Mouse (Mus musculus) mesoderm, embryonic 11.5 days (tissue): ENCODE measurements around the gene Trp53rka.

Experiments
- DNase-seq: peaks from one replicate; pipeline ENCODE4 v3.0.0-alpha.2; 2012; ENCODE audit warnings: low read depth, low spot score

The Trp53rka gene

GRCm38 (mm10) chr2:165485826-165486225 is 7.3 kb downstream of the Trp53rka start:
- DNase-seq = no peak

- no peak for DNase-seq
These were observed 9.0 kb downstream of the Trp53rka start for GRCm38 (mm10) chr2:165484152-165484551.

GRCm38 (mm10) chr2:165482003-165482402 is 11.1 kb downstream of the Trp53rka start:
- no peak for DNase-seq

GRCm38 (mm10) chr2:165475850-165476249 is 17.3 kb downstream of the Trp53rka start:
- DNase-seq = no peak

- DNase-seq = no peak
These were observed 17.7 kb downstream of the Trp53rka start for GRCm38 (mm10) chr2:165475412-165475811.

GRCm38 (mm10) chr2:165473003-165473402 is 20.1 kb downstream of the Trp53rka start, which contains the start of gene Slc13a3:
Slc13a3 (minus strand) TSS chr2:165473230.
- DNase-seq = peak; percentile 34

GRCm38 (mm10) chr2:165471943-165472342 is 21.2 kb downstream of the Trp53rka start:
- DNase-seq = no peak

GRCm38 (mm10) chr2:165470167-165470566 is 23.0 kb downstream of the Trp53rka start:
- DNase-seq = no peak

GRCm38 (mm10) chr2:165467824-165468452 is 25.2 kb downstream of the Trp53rka start:
- DNase-seq = peak; percentile 16

- DNase-seq = peak; percentile 23
These were observed 33.5 kb downstream of the Trp53rka start for GRCm38 (mm10) chr2:165459663-165460062.

GRCm38 (mm10) chr2:165458189-165458588 is 34.9 kb downstream of the Trp53rka start:
- no peak for DNase-seq

- DNase-seq = peak; percentile 66
These were observed 36.4 kb downstream of the Trp53rka start for GRCm38 (mm10) chr2:165456710-165457109.

GRCm38 (mm10) chr2:165452730-165453693 is 40.1 kb downstream of the Trp53rka start:
- DNase-seq = no peak

- no peak for DNase-seq
These were observed 44.6 kb downstream of the Trp53rka start for GRCm38 (mm10) chr2:165448475-165448874.

GRCm38 (mm10) chr2:165444861-165445260 is 48.3 kb downstream of the Trp53rka start:
- DNase-seq = no peak

- no peak for DNase-seq
These were observed 50.1 kb downstream of the Trp53rka start for GRCm38 (mm10) chr2:165442981-165443380.

- DNase-seq = no peak
These were observed 51.5 kb downstream of the Trp53rka start for GRCm38 (mm10) chr2:165441613-165442012.
